Mouse (Mus musculus) forelimb bud, embryonic 11.5 days (tissue): ENCODE measurements at regions not wholly inside any gene's neighbourhood (a gene's known extent, or its start where the extent isn't known, plus 50 kb on each side); places are given as distances from the start of the nearest gene placed in this dataset.

ENCODE experiments used
- DNase-seq: peaks from one replicate; pipeline ENCODE4 v3.0.0-alpha.2; 2012; ENCODE audit warnings: low read depth, low spot score

- DNase-seq = no peak
Measured at GRCm38 (mm10) chr9:93969691-93970284, 568.1 kb downstream of the 1190002N15Rik start.

GRCm38 (mm10) chr9:93969118-93969517 lies 568.8 kb downstream of the 1190002N15Rik start:
- no peak for DNase-seq

- no peak for DNase-seq
Measured at GRCm38 (mm10) chr9:93955235-93956040, 582.4 kb downstream of the 1190002N15Rik start.

- no peak for DNase-seq
Measured at GRCm38 (mm10) chr9:93948671-93949070, 589.2 kb downstream of the 1190002N15Rik start.

- no peak for DNase-seq
Measured at GRCm38 (mm10) chr9:93947053-93947452, 590.8 kb downstream of the 1190002N15Rik start.

GRCm38 (mm10) chr9:93940193-93940592 lies 597.7 kb downstream of the 1190002N15Rik start:
- DNase-seq = no peak

GRCm38 (mm10) chr9:93930684-93931083 lies 607.2 kb downstream of the 1190002N15Rik start:
- peak; percentile 11 for DNase-seq

- DNase-seq = no peak
Measured at GRCm38 (mm10) chr9:93889256-93889655, 648.6 kb downstream of the 1190002N15Rik start.

- no peak for DNase-seq
Measured at GRCm38 (mm10) chr9:93880112-93880511, 657.8 kb downstream of the 1190002N15Rik start.

- DNase-seq = no peak
Measured at GRCm38 (mm10) chr9:93879572-93879971, 658.3 kb downstream of the 1190002N15Rik start.

GRCm38 (mm10) chr9:93870778-93871177 lies 667.1 kb downstream of the 1190002N15Rik start:
- no peak for DNase-seq

GRCm38 (mm10) chr9:93857937-93858336 lies 679.9 kb downstream of the 1190002N15Rik start:
- no peak for DNase-seq

- DNase-seq = no peak
Measured at GRCm38 (mm10) chr9:93846411-93846810, 691.5 kb downstream of the 1190002N15Rik start.

- DNase-seq = no peak
Measured at GRCm38 (mm10) chr9:93843869-93844268, 694.0 kb downstream of the 1190002N15Rik start.
